In the genomic region with DNA sequence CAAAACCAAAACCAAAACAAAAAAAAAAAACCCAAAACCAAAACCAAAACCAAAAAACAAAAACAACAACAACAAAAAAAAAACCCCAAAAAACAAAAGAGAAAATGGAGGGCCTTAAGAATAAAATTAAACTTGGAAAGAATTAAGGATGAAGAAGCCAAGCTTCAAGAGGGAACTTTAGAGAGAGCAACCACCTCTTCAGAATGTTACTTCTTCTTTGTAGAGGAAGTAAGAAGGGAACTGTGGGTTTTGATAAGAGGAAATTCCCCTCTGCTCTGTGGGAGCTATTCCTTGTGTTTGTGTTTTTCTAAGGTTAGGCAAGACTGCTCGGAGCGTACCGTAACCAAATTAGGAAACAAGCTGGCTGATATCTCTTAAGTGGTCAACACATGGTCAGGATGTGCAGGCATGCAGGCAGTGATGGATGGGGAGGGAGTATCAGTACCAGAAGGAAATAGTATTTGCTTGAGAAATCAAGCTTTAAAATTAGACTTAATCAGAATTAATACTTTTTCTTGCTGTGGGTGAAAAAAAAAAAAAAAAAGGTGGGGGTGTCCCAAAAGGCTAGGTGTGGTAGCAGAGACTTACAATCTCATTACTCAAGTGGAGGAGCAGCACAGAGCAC, we compare ENCODE assay signal across 8 mouse cellular contexts. TPM values are rescaled to one million over a fixed set of nuclear protein-coding genes. Genes with fewer than 3 reads are reported as not detected.
DNase-seq lines count a peak whose midpoint lies in the region.

No protein-coding gene starts in this region.

- DNase-seq in embryo, embryonic 10 days (ENCODE audit: low spot score) = peak; percentile 32
- DNase-seq in embryo, embryonic 9.5 days (ENCODE audit: extremely low spot score) = no peak
- peak; percentile 73 for DNase-seq in NIH3T3 (ENCODE audit: low read depth)
- DNase-seq in kidney, adult 8-10 months = peak; percentile 27 to 40
- DNase-seq in lung, postnatal 36 days = peak; percentile 76
- DNase-seq in cerebellum, adult 11 months = no peak
- no peak for DNase-seq in right cerebral cortex, postnatal 14 days
- DNase-seq in gastrocnemius, adult 8-10 months (ENCODE audit: low spot score in 2 of 2) = no peak

RNA-seq across cellular contexts. Expression of a gene that starts 57.2 kb away (rescaled TPM):
- 10 to 100 TPM; 16.3 to 18.1 (median 17.9) TPM for total RNA-seq in gastrocnemius, adult 8-10 months (2022)

Comparison
In these comparisons a context has a peak if more than half of its experiments do, and no peak if none do; other contexts are left out.
1. DNase-seq: peak in embryo, embryonic 10 days (single experiment), NIH3T3 (single experiment), kidney, adult 8-10 months (2 of 2) and lung, postnatal 36 days (single experiment); none in embryo, embryonic 9.5 days (single experiment), cerebellum, adult 11 months (single experiment), right cerebral cortex, postnatal 14 days (single experiment) and gastrocnemius, adult 8-10 months (0 of 2).